Mouse (Mus musculus): ENCODE measurements around the gene Blnk.

GRCm38 (mm10) chr19:40989961-40990600, 4.3 kb downstream of the Blnk start:
- TF ChIP-seq GATA1 (IDR thresholded peaks at IDR 0.05; ENCODE audit: low read length) = no peak
- no peak for TF ChIP-seq TAL1 (IDR thresholded peaks at IDR 0.05; ENCODE audit: low read length)
